Mouse (Mus musculus) cerebellum, adult 8-10 months (tissue): ENCODE results near the gene Mpdz.

Experiments
- DNase-seq: peaks from one replicate; pipeline ENCODE4 v3.0.0; 2022

The Mpdz gene

GRCm38 (mm10) chr4:81279451-81279850, 163.2 kb downstream of the Mpdz start:
- DNase-seq = no peak

GRCm38 (mm10) chr4:81275957-81276715, 166.5 kb downstream of the Mpdz start:
- no peak for DNase-seq

DNA sequence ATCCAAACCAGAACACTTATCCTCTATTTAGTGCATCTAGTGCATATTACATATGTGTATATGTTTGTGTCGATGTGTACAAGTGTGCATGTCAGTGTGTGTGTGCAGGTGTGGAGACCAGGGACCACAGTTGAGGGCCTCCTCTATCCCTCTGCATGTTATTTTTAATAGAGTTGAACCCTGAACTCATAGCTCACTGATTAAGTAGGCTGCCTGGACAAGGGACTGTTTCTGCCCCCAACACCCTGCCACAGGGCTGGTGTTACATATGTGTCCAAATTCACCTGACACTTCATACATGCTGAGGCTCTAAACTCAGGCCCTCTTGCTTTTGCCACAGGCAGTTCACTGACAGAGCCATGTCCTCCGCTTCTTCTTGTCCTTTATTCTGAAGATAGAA, 169.5 kb downstream of the Mpdz start:
- DNase-seq = no peak

GRCm38 (mm10) chr4:81252859-81253780, 189.5 kb downstream of the Mpdz start:
- DNase-seq = no peak

GRCm38 (mm10) chr4:81252334-81252733, 190.3 kb downstream of the Mpdz start:
- no peak for DNase-seq

- DNase-seq = peak; percentile 24
Measured at GRCm38 (mm10) chr4:81251934-81252333, 190.7 kb downstream of the Mpdz start.

GRCm38 (mm10) chr4:81249245-81249644, 193.4 kb downstream of the Mpdz start:
- no peak for DNase-seq

GRCm38 (mm10) chr4:81236227-81236626, 206.4 kb downstream of the Mpdz start:
- DNase-seq = no peak
